In the genomic region with DNA sequence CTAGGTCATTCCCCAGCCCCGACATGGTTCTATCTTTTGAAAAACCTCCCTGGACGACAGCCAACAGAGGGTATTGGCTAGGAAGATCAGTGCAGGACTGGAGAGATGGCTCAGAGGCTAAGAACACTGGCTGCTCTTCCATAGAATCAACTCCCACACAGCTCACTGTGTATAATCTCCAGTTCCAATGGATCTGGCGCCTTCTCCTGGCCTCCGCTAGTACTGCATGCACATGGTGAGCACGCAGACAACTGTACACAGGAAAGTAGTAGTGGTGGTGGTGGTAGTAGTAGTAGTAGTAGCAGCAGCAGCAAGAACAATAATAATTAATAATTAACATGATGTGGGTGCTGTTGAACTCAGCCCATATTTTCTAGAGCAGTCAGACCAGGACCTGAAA, we compare ENCODE assay signal across 10 mouse cellular contexts.
A peak's percentile ranks its signal among the peaks of the same experiment; 100 is the strongest.
DNase-seq lines count a peak whose midpoint lies in the region; ATAC-seq and TF ChIP-seq lines count a peak whose summit lies in the region.
"Had no signal": no experiment of that assay in that cellular context is flagged by ENCODE, and none has a peak within 500 bp of the region (broad histone marks: within the 10 kb centered on the region; RNA-seq: fewer than 3 reads in every experiment).

No protein-coding gene starts in this region.

- WGBS in forebrain, postnatal 0 days = 43% methylated on average over 5 of the region's 5 CpGs
- WGBS in forebrain, embryonic 15.5 days = 45% methylated on average over 5 of the region's 5 CpGs
- 45% methylated on average over 5 of the region's 5 CpGs for WGBS in midbrain, postnatal 0 days

- H3K4me1 ChIP-seq in forebrain, postnatal 0 days (ENCODE audit: insufficient read depth) = no peaks in the 10 kb centered on the region
- no peaks in the 10 kb centered on the region for H3K4me1 ChIP-seq in forebrain, embryonic 15.5 days
- H3K4me1 ChIP-seq in midbrain, postnatal 0 days (ENCODE audit: insufficient read depth, low read length) = no peaks in the 10 kb centered on the region
- H3K4me1 ChIP-seq: liver, embryonic 15.5 days had no signal

- H3K4me2 ChIP-seq in forebrain, postnatal 0 days (ENCODE audit: low read depth) = no peak overlapping the region
- no peak overlapping the region for H3K4me2 ChIP-seq in forebrain, embryonic 15.5 days (replicated peaks)
- H3K4me2 ChIP-seq in midbrain, postnatal 0 days (ENCODE audit: low read depth, low read length, poor library complexity, severe bottlenecking) = no peak overlapping the region
- H3K4me2 ChIP-seq: liver, embryonic 15.5 days had no signal

- H3K36me3 ChIP-seq in forebrain, postnatal 0 days (ENCODE audit: insufficient read depth) = no peaks in the 10 kb centered on the region
- H3K36me3 ChIP-seq in forebrain, embryonic 15.5 days = no peaks in the 10 kb centered on the region
- no peaks in the 10 kb centered on the region for H3K36me3 ChIP-seq in midbrain, postnatal 0 days (ENCODE audit: insufficient read depth, low read length)
- H3K36me3 ChIP-seq: G1E; liver, embryonic 15.5 days had no signal

- no peaks in the 10 kb centered on the region for H3K9me3 ChIP-seq in forebrain, postnatal 0 days (ENCODE audit: low read length)
- no peaks in the 10 kb centered on the region for H3K9me3 ChIP-seq in forebrain, embryonic 15.5 days
- no peaks in the 10 kb centered on the region for H3K9me3 ChIP-seq in midbrain, postnatal 0 days (ENCODE audit: low read length)

- no peak overlapping the region for H3K27ac ChIP-seq in forebrain, postnatal 0 days (ENCODE audit: low read depth, low read length)
- H3K27ac ChIP-seq in forebrain, embryonic 15.5 days (replicated peaks) = no peak overlapping the region
- H3K27ac ChIP-seq in midbrain, postnatal 0 days (ENCODE audit: low read depth, low read length) = no peak overlapping the region
- H3K27ac ChIP-seq: liver, embryonic 15.5 days had no signal

- H3K4me3 ChIP-seq in forebrain, postnatal 0 days (ENCODE audit: low read depth, low read length) = no peak overlapping the region
- no peak overlapping the region for H3K4me3 ChIP-seq in forebrain, embryonic 15.5 days
- no peak overlapping the region for H3K4me3 ChIP-seq in midbrain, postnatal 0 days (ENCODE audit: low read depth, low read length)
- H3K4me3 ChIP-seq: liver, embryonic 15.5 days had no signal

- DNase-seq in forebrain, postnatal 0 days = peak; percentile 72
- DNase-seq in ovary, postnatal 14 days (ENCODE audit: low spot score) = peak; percentile 29
- no peak for DNase-seq in ovary, adult 18-20 months (ENCODE audit: low spot score)
- peak; percentile 61 to 70 for DNase-seq in frontal cortex, postnatal 36 days (ENCODE audit: low spot score in 2 of 2)
- DNase-seq in midbrain, postnatal 0 days (ENCODE audit: low spot score) = peak; percentile 51
- no peak for DNase-seq in gastrocnemius, adult 18-20 months (ENCODE audit: low spot score)

- no peak overlapping the region for H3K9ac ChIP-seq in forebrain, postnatal 0 days
- no peak overlapping the region for H3K9ac ChIP-seq in forebrain, embryonic 15.5 days (replicated peaks)
- no peak overlapping the region for H3K9ac ChIP-seq in midbrain, postnatal 0 days (replicated peaks; ENCODE audit: low read length, poor library complexity, severe bottlenecking)
- H3K9ac ChIP-seq: liver, embryonic 15.5 days had no signal

- no peaks in the 10 kb centered on the region for H3K27me3 ChIP-seq in forebrain, postnatal 0 days (ENCODE audit: insufficient read depth, low read length)
- H3K27me3 ChIP-seq in forebrain, embryonic 15.5 days = no peaks in the 10 kb centered on the region
- H3K27me3 ChIP-seq in midbrain, postnatal 0 days (ENCODE audit: insufficient read depth, low read length) = no peaks in the 10 kb centered on the region
- H3K27me3 ChIP-seq: liver, embryonic 15.5 days had no signal

- peak; percentile 80 for TF ChIP-seq CTCF in forebrain, postnatal 0 days (IDR thresholded peaks at IDR 0.05; ENCODE audit: low read depth)
- TF ChIP-seq CTCF in midbrain, postnatal 0 days (IDR thresholded peaks at IDR 0.05) = peak; percentile 82

- no peak for ATAC-seq in forebrain, postnatal 0 days
- no peak for ATAC-seq in forebrain, embryonic 15.5 days (replicated peaks)
- no peak for ATAC-seq in midbrain, postnatal 0 days (ENCODE audit: low FRiP score)
- no peak for ATAC-seq in monocyte, adult 5-6 weeks (replicated peaks; ENCODE audit: insufficient number of reproducible peaks, low FRiP score, low TSS enrichment, poor library complexity, severe bottlenecking)

Comparison
In these comparisons a context has a peak if more than half of its experiments do, and no peak if none do; other contexts are left out.
1. DNase-seq: peak in forebrain, postnatal 0 days (single experiment), ovary, postnatal 14 days (single experiment), frontal cortex, postnatal 36 days (2 of 2) and midbrain, postnatal 0 days (single experiment); none in ovary, adult 18-20 months (single experiment) and gastrocnemius, adult 18-20 months (single experiment).